Comparison of ENCODE assay signal across 26 mouse cellular contexts in the genomic region with DNA sequence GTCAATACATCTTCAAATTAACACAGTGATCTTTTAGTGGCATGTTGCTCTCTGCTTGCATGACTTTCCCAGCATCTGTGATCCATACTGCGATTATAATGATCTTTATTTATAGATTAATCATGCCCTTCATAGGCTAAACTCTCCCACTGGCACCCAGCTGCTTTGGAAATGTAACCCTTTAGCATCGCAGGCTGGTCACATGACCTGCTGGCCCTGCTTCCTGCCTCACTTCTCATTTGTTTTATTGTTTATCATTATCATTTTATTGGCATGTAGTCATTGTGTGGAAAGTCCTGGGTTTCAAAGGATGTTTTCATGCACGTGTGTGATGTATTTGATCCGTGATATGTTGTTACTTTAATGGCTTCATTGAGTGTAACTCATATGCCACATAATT.
"Had no signal": no experiment of that assay in that cellular context is flagged by ENCODE, and none has a peak within 500 bp of the region (broad histone marks: within the 10 kb centered on the region; RNA-seq: fewer than 3 reads in every experiment).

No protein-coding gene starts in this region.

- DNase-seq: heart, postnatal 10 days; heart, postnatal 36 days; heart, postnatal 4 days; kidney, adult 11 months; kidney, adult 18-20 months; kidney, adult 2 months; kidney, adult 8-10 months; kidney, adult 9 months; kidney, postnatal 10 days; kidney, postnatal 14 days; kidney, postnatal 25 days; kidney, postnatal 36 days; kidney, postnatal 4 days; layer of hippocampus, adult 9-11 months; layer of hippocampus, postnatal 36 days had no signal

- H3K27me3 ChIP-seq: heart, embryonic 12.5 days; heart, embryonic 13.5 days; heart, embryonic 15.5 days; hindbrain, embryonic 12.5 days; hindbrain, embryonic 13.5 days; hindbrain, embryonic 15.5 days; intestine, embryonic 15.5 days; kidney, embryonic 15.5 days had no signal

- H3K36me3 ChIP-seq: heart, embryonic 12.5 days; heart, embryonic 13.5 days; heart, embryonic 15.5 days; hindbrain, embryonic 10.5 days; hindbrain, embryonic 12.5 days; hindbrain, embryonic 13.5 days; hindbrain, embryonic 15.5 days; intestine, embryonic 15.5 days; kidney, embryonic 15.5 days had no signal

- H3K4me3 ChIP-seq: heart, embryonic 12.5 days; heart, embryonic 13.5 days; heart, embryonic 15.5 days; hindbrain, embryonic 10.5 days; hindbrain, embryonic 12.5 days; hindbrain, embryonic 13.5 days; hindbrain, embryonic 15.5 days; intestine, embryonic 15.5 days; kidney, embryonic 15.5 days; layer of hippocampus, adult 2 months; left cerebral cortex, adult 2 months had no signal
